Mouse (Mus musculus): ENCODE measurements around the gene Npdc1.

GRCm38 (mm10) chr2:25442682-25443081 is 43.5 kb downstream of the Npdc1 start:
- TF ChIP-seq CTCF (IDR thresholded peaks at IDR 0.05; ENCODE audit: low read depth, low read length) (no peak), POLR2A (IDR thresholded peaks at IDR 0.05; ENCODE audit: insufficient read depth, low read length) (no peak)
